Mouse (Mus musculus): ENCODE measurements around the gene Coq8b.

The Coq8b gene

GRCm38 (mm10) chr7:27271423-27271822 is 38.6 kb downstream of the Coq8b start:
- no peak for DNase-seq (ENCODE audit: low spot score)

- DNase-seq (ENCODE audit: low spot score): peak; percentile 21
These were observed 41.0 kb downstream of the Coq8b start for GRCm38 (mm10) chr7:27273739-27274351.

GRCm38 (mm10) chr7:27274916-27275315 is 42.1 kb downstream of the Coq8b start:
- DNase-seq (ENCODE audit: low spot score): no peak

- no peak for DNase-seq (ENCODE audit: low spot score)
These were observed 43.2 kb downstream of the Coq8b start for GRCm38 (mm10) chr7:27276021-27276420.

- DNase-seq (ENCODE audit: low spot score): no peak
These were observed 44.4 kb downstream of the Coq8b start for GRCm38 (mm10) chr7:27277191-27277590.

GRCm38 (mm10) chr7:27281717-27282116 is 48.9 kb downstream of the Coq8b start:
- DNase-seq (ENCODE audit: low spot score): no peak

- DNase-seq (ENCODE audit: low spot score): no peak
These were observed 49.4 kb downstream of the Coq8b start for GRCm38 (mm10) chr7:27282225-27282624.

GRCm38 (mm10) chr7:27284865-27285697 is 52.3 kb downstream of the Coq8b start:
- peak; percentile 49 for DNase-seq (ENCODE audit: low spot score)

GRCm38 (mm10) chr7:27285698-27286066 is 52.9 kb downstream of the Coq8b start:
- peak; percentile 44 for DNase-seq (ENCODE audit: low spot score)

GRCm38 (mm10) chr7:27288732-27289131 is 55.9 kb downstream of the Coq8b start:
- no peak for DNase-seq (ENCODE audit: low spot score)

GRCm38 (mm10) chr7:27290555-27290954 is 57.7 kb downstream of the Coq8b start:
- no peak for DNase-seq (ENCODE audit: low spot score)

GRCm38 (mm10) chr7:27291795-27292466 is 59.1 kb downstream of the Coq8b start:
- peak; percentile 39 for DNase-seq (ENCODE audit: low spot score)

GRCm38 (mm10) chr7:27295956-27296355 is 63.1 kb downstream of the Coq8b start:
- DNase-seq (ENCODE audit: low spot score): no peak

GRCm38 (mm10) chr7:27296518-27296917 is 63.7 kb downstream of the Coq8b start:
- no peak for DNase-seq (ENCODE audit: low spot score)

- no peak for DNase-seq (ENCODE audit: low spot score)
These were observed 65.3 kb downstream of the Coq8b start for GRCm38 (mm10) chr7:27298033-27298610.

GRCm38 (mm10) chr7:27298816-27299215 is 66.0 kb downstream of the Coq8b start:
- DNase-seq (ENCODE audit: low spot score): no peak

- no peak for DNase-seq (ENCODE audit: low spot score)
These were observed 67.5 kb downstream of the Coq8b start for GRCm38 (mm10) chr7:27300351-27300750.

- no peak for DNase-seq (ENCODE audit: low spot score)
These were observed 68.0 kb downstream of the Coq8b start for GRCm38 (mm10) chr7:27300801-27301200.

- DNase-seq (ENCODE audit: low spot score): peak; percentile 81
These were observed 69.3 kb downstream of the Coq8b start for GRCm38 (mm10) chr7:27302172-27302571.

- DNase-seq (ENCODE audit: low spot score): no peak
These were observed 72.4 kb downstream of the Coq8b start for GRCm38 (mm10) chr7:27305091-27305730.

GRCm38 (mm10) chr7:27306161-27307160 is 73.6 kb downstream of the Coq8b start:
- peak; percentile 60 for DNase-seq (ENCODE audit: low spot score)
